Mouse (Mus musculus) left cerebral cortex, adult 11 months (tissue): ENCODE measurements around the gene Zfp428.
A peak's percentile ranks its signal among the peaks of the same experiment; 100 is the strongest.
"Not testable (repeated sequence)": the region's sequence is repeated elsewhere in the genome, so short reads cannot be mapped to it uniquely, and the experiment has no call there.

Experiments
- DNase-seq: peaks from one replicate; pipeline ENCODE4 v3.0.0; 2022; ENCODE audit warnings: low spot score

Zfp428 gene

DNA sequence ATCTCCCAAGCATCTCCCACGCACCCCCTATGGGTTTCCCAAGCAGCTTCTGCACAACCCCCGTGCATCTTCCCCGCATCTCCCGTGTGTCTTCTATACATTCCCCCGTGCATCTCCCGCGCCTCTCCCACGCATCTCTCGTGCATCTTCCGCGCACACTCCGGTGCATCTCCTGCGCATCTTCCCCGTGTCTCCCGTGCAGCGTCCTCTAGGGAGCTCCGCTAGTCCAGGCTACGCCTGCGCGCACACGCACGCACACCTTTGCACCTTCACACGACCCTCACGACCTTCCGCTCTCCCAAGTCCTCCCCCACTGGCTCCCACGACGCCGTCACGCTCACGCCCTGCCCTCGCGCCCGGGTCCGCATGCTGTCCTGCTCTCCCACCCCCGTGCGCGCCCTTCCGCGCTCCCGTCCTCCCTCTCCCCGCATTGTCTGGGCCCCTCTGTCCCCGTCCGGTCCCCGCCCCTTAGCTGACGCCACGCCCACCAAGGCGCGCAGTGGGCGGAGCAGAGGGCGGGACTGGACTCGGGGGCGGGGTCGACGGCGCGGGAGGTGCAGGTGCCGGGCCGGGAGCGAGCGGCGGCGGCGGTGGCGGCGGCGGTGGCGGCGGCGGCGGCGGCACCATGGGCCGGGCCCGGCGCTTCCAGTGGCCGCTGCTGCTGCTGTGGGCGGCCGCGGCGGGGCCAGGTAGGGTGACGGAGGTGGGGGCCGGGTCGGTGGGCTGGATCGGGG lies 25.2 kb upstream of the Zfp428 start, which contains the start of gene Cadm4:
Gene Cadm4 (plus strand): TSS at position 550 of the 734 bp plus-strand sequence.
- DNase-seq = peak; percentile 88

DNA sequence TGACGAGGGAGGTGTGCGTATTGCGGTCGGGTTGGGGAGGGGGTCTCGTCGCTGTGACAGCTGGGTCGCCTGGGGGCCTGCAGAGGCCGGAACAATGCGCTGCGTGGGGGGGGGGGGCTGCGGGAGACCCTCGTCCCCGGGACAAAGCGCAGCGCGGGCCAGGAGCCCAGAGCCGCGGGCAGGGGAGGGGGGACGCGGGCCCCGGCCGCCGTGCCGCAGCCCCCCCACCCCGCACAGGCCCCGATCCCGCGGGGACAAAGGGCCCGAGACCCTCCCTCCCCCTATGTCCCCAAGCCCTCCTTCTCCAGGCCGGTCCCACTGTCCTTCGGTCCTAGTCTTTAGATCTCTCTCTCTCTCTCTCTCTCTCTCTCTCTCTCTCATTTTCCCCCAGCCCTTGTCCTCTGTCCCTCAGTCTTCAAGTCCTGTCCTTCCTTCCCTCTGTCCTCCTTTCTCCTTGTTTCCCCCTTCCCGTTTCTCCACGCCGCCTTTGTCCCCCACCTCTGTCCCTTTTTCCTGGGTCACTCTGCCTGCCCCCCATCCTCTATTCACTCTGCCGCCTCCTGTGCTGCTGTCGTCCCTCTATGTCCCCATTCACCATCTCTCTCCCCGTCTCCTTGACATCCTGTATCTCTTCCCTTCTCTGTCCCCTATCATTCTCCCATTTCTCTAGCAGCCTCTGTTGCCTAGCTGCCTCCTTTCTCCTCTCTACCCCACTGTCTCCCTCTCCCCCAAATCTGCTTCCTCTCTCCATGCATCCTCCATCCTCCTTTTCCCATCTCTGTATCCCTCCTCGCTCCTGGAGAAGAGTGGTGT lies 24.4 kb upstream of the Zfp428 start:
- no peak for DNase-seq

DNA sequence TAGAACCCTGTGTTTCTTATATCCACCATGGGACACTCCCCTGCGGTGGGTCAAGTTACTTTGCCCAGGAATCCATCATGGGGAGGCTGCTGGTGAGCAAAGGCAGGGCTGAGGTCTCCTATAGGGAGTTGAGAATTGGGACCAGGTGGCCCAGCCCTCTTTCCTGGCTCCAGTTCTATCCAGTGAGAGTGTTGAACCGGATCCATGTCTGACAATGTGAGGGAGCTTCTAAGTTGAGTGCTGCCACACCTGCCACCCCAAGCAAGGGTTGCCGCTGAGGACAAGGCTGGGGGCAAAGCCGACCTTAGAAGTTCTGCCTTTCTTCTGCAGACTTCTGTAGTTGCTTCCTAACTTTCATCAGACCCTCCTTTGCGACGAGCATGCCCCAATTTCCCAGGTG lies 23.5 kb upstream of the Zfp428 start:
- not testable (repeated sequence) for DNase-seq

DNA sequence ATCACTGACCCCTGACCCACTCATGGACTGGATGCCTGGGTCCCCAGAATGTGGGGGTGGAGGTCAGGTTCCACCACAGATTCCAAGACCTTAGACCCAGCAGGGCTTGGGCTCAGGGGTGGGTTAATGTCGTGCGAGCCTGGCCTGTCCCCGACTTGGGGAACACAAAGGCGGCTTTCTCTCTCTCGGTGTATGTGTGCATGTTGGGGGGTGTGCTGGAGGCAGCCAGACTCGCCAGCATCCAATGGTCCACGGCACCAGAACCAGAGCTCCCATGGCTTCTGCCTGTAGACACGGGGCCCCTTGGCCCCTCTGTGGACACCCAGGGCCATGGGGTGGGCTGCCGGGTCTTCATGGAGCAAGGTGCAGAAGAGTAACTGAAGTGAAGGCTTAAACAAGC lies 21.3 kb upstream of the Zfp428 start:
- DNase-seq = no peak

DNA sequence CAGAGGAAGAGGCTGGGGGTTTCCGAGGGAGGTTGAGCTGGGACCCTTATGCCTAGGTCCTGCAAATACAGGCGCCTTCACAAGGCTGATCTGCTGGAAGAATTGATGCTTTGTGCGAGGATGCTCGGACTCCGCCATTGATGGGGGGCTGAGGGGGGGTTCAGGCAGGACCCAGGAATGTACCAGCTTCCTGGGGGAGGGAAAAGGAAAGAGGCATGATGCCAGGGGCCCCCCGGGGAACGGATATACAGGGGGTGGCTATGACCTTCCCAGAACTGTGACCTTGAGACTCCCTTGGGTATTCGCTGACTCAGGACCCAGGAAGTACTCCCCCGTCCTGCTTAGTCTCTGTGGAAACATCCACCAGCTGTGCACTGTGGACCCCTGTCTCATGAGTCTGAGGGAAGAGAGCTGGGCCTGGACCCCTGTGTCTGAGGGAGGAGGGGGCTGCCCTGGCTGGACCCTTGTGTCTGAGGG lies 20.1 kb upstream of the Zfp428 start:
- no peak for DNase-seq

DNA sequence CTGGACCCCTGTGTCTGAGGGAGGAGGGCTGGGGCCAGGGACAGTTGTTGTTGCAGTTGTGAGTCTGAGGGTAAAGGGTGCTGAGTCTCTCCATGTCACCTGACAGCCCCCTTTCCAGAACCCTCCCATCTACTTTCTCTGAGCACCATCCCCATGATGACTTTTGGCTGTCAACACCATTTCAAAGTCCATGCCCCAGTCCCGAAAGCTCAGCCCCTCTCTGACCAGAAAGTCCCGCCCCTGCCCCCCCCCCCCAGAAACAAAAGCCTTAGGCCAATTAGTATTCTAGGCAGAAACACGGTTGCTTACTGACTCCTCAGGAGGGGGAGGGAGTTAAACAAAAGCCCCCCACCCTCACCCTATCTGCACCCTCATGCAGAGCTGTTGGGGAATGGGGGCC lies 19.4 kb upstream of the Zfp428 start:
- DNase-seq = no peak

DNA sequence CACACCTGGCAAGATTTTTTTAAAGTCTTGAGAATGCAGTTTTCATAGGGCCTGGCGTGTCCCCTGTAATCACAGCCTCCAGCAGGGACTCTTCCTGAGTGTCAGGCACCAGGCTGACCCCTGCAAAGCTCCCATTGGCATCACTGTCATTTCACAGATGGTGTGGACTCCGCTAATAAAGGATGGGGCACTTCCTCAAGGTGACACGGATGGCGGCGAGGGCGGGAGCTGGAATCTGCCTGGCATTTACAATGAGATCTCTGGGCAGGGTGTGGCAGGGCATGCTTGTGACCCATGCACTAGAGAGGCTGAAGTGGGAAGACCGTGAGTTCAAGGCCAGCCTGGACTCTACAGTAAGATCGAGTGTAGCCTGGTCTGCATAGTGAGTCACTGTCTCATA lies 18.5 kb upstream of the Zfp428 start:
- no peak for DNase-seq

DNA sequence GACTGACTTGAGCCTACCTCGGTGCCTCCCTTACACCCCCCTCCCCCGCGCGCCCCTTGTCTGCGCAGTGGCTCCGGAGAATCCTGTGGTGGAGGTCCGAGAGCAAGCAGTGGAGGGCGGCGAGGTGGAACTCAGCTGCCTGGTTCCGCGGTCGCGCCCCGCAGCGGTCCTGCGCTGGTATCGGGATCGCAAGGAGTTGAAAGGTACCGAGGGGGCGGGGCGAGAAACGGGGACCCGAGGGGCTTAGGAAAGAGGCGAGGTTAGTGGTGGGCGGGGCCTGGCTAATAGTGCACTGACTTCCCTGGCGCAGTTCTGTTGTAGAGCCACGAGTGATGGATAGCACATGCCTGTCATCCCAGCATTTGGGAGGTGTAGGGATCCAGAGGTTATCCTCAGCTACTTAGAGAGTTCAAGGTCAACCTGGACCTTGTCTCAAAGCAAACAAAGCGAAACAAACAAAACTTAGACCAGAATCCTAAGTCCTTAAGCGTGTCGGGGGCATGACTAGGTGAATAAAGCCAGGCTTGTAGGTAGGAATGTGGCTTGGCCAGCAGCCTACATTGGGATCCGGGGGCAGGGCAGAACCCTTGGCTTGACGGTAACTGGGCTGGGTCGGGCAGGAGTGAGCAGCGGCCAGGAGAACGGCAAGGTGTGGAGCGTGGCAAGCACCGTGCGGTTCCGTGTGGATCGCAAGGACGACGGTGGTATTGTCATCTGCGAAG lies 6.8 kb upstream of the Zfp428 start:
- DNase-seq = no peak

DNA sequence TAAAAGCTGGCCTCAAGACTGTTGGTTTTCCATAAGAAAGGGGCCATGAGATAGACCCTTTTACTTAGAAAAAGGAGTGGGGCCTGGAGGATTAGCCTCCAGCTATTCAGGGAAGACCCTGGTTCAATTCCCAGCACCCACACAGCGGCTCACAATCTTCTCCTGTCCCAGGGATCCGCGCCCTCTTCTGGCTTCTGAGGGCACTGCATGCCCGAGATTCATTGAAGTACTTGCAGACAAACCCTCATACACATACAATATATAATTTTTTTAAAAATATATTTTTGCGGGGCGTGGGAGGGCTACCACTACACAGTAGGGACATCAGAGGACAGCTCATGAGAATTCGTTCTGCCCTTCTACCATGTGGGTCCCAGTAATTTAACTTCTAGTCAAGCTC lies 5.9 kb upstream of the Zfp428 start:
- DNase-seq = no peak

DNA sequence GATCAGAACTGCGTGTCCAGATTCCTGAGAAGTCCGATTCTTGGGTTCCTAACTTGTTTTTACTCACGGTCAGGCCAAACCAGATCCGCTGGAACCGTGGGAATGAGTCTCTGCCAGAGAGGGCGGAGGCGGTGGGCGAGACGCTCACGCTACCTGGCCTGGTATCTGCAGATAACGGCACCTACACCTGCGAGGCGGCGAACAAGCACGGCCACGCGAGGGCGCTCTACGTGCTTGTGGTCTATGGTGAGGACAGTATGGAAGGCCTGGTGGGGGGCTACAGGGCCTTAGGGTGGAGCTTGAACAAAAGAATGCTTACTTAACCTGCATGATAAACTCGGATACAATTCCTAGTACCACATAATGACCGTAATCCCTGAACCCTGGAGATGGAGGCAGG lies 5.3 kb upstream of the Zfp428 start:
- no peak for DNase-seq

DNA sequence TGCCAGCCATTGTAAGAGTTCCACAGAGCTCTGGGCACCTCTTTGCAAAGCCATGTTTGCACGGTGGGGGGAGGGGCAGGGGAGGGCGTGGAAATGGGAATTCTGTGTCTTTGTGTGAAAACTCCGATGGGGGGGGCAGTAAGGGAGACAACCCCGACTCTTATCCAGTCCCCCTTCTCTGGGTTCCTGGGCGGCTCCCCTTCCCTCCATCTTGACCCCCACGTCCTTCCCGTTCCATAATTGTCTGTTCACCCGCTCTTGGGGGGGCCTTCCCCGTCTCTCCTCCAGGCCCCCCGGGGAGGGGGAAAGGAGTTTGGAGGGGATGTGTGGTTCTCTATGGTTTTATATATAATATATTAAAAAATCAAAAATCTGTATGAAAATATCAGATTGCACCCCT lies 2.8 kb upstream of the Zfp428 start:
- DNase-seq = no peak

DNA sequence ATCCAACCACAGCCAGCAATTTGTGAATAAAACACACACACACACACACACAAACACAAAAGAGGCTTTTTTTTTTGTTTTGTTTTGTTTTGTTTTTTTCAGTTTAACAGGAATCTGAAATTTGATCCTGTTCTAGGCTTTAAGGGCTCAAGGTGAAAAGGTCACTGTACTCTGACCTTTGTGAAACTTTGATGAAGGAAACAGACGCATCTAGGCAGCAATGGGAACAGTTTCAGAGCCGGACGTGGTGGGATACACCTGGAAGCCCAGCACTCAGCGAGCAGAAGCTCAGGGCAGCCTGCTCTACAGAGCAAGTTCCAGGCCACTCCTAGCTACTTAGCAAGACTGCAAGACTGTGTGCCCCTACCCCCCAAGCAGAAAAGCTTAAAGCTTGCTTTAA lies 1.9 kb upstream of the Zfp428 start:
- no peak for DNase-seq

DNA sequence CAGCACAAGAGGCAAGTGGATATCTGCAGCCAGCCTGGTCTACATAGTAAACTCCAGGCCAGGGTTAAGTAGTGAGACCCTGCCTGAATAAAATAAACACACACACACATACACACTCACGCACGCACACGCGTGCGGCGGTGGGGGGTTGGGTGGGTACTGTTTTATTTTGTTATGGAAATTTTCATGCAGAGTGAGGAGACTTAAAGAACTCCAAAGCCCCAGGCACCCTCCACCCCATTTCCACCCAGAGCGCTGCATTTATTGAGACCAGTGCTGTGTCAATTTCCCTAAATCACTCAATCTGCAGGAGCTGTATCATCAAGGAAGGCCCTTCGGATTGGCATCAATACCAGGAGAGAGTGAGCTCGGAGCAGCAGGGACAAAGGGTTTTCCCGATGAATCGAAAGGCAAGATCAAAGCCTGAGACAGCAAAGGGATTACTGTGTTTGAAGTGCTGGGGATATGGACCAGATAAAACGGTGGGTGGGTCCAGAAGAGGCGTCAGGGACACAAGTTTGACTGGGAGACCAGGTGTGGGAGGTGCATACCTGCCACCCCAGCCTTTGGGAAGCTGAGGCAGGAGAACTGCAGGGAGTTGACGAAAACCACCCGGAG lies 1.2 kb upstream of the Zfp428 start:
- DNase-seq = no peak

DNA sequence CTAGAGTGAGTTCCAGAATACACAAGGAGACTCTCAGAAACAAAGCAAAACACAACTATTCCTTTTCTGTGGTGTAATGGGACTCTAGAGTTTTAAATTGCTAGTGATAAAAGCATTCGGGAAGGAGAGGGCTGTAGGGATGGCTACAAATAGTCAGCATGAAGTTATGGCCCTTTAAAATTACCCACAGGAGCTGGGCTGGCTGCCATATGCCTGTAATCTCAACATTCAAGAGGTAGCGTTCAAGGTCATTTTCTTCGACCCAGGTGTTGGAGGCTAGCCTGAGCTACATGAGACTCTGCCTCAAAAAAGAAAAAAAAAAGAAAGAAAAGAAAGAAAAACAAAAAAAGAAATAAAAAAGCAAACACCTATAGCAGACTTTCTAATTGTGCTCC lies 744 bp upstream of the Zfp428 start:
- no peak for DNase-seq

DNA sequence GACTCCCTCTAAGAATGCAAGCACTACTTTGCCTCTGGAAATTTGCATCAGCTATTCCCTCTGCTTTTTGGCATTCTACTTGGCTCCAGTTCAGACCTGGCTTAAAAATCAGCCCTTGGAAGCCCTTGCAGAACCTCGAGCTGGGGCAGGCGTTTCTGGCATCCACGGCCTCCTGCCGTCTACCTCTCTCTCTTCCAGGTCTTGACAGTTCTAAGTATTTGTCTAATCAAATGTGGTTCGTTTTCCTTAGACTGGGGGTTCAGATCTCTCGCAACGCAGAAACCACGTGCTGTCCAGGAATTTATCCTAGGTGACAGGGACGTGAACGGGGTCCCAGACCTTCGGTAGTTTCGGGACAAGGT lies 349 bp upstream of the Zfp428 start:
- no peak for DNase-seq

DNA sequence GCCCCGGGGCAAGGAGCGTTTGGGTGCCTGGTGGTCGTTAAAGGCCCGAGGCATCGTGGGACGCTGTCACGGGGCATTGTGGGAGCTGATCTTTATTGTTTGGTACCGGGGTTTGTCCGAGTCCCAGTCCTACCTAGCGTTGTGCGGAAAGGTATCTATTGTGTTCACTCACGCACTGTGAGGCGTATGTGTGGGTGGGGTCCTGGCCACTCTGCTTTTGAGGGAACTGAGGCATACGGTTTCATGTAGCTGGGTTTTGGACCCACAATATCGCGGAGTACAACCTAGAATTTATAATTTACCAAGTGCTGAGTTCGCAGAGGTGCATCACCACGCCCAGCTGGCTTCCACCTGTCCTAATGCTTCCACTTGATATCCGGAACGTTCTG lies 914 bp downstream of the Zfp428 start:
- DNase-seq = no peak

DNA sequence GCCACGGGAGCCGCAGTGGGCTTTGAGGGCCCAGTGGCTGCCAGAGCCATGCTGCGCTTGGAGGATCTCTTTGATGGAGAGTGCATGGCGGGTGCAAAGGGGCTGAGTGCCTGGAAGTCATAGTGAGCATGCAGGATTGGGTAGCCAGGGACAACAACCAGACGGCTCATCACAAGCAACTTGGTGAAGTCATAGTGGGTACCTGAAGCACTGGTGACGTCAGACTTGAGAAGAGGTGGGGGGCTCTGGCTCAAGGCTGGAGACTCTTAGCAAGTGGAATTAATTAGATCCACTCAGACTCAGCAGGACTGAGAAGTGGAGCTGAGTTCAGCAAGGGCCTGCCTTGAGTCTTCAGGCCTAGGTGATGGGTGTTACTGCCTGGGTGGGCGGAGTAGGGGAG lies 5.5 kb downstream of the Zfp428 start, which contains the start of gene AC161166.1:
Gene AC161166.1 (minus strand): TSS at position 101 of the 400 bp plus-strand sequence.
- no peak for DNase-seq

DNA sequence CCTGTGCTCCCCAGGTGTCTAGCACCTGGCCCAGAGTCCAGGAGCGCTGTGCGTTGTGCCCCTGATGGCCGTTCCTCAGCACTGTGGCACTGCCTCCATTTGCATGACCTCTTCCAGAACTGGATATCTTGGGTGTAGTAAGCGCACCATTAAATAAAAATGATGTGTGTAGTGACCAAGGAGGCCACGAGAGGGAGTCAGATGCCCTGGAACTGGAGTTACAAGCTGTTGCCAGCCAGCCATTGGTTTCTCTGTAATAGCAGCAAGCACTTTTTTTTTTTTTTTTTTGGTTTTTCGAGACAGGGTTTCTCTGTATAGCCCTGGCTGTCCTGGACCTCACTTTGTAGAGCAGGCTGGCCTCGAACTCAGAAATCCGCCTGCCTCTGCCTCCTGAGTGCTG lies 9.5 kb downstream of the Zfp428 start:
- DNase-seq = not testable (repeated sequence)

DNA sequence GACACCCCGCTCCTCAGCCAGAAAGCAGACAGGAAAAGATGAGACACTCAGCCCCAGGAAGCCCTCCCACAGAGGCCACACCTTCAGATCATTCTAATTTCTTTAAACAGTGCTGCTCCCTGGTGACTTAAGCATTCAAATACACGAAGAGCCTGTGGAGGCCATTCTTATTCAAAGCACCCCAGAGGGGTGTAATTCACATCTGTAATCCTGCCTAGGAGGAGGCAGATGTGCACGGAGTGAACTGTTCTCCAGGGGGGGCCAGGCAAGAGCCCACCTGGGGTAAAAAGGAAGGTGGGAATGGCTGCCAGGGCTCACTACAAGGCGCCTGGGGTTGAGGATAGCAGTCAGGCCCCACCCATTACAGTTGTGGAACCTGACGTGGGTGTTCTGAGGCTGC lies 10.3 kb downstream of the Zfp428 start:
- DNase-seq = no peak

DNA sequence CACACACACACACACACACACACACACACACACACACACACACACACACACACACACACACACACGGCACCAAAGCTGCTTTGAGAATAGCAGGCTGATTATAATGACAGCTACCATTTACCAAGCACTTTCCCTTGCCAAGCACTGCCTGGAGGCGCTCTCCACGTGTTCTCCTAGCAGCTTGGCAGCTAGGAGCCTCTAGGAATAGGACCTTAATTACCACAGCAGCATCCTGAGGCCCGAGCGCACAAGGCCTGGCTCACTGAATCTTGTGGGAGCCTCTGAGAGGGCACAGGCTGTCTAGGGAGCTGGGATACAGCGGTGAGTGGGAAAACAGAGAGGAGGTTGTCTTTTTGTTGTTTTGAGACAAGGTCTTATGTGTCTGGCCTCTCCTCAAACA lies 10.8 kb downstream of the Zfp428 start:
- DNase-seq = no peak

DNA sequence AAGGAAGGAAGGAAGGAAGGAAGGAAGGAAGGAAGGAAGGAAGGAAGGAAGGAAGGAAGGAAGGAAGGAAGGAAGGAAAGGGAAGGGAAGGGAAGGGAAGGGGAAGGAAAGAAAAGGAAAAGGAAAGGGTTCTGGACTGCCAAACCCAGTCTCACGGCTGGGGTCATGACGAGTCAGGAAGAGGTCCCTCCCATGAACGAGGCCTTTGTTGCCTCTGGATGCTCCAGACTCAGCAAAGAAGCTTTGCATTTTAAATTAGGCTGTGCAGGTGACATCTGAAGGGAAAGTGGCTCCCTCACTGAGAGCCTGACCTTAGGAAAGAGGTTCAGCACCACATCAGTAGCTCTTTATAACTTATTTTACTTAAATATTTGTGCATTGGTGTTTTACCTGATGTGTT lies 12.3 kb downstream of the Zfp428 start:
- DNase-seq = no peak

DNA sequence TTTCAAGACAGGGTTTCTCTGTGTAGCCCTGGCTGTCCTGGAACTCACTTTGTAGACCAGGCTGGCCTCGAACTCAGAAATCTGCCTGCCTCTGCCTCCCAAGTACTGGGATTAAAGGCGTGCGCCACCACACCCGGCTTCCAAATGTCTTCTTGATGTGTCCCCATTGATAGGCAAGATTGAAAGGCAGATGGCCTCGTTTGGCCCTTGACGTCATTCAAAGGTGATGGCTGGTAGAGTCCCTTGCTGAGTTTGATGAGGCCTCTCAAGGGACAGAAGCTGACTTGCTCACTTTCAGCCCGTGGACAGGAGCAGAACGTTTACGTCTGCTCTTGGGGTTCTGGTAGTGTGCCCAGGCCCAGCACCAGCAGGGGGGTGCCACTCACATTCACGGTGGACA lies 13.2 kb downstream of the Zfp428 start:
- not testable (repeated sequence) for DNase-seq
